Mouse (Mus musculus): ENCODE measurements around the gene Cbx1. TPM values are rescaled to one million over a fixed set of nuclear protein-coding genes. Genes with fewer than 3 reads are reported as not detected.
A peak's percentile ranks its signal among the peaks of the same experiment; 100 is the strongest.

Cbx1 gene
- 92.8 and 101 TPM in 2 replicates for polyA plus RNA-seq (2015; fragmentation: Nextera tagmentation; extraction: Ambion mirVana)

DNA sequence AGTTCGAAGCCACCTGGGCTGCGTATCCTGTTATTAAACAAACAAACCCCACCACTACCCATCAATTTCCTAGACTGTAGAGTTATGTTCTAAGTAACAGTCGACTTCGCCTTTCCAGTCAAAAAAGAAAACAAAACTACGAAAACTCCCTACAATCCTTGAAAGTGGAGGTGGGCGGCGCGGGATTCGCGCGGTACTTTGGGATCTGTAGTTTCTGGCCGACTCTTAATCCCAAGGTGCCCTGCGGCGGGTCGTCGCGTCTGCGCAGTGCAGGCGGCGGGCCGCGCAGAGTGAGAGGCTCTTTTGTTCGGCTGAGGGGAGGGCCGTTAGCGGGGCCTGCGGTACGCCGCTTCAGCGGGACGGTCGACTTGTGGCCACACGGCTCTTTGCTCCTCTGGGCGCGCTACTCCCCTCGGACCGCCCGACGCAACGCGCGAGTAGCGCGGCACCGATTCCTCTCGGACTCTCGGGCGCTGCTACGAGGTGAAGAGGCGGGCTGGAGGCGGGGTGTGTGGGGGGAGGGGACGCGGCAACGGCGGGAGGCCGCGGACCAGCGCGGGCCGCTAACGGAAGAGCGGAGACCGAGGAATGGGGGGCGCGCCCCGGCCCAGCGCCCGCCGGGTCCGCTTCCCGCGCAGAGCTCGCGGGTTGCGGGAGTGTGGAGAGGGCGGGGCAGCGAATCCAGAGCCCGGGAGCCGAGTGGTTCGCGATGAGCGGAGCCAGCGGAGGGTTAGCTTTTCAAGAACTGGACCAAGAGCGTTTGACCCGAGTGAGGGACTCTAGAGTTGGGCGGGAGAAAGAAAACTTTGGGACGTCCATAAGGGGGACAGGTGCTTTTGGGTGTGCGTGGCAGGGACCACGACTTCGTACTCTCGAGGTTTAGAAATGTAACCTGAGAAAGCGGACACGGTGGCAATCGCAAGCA is at the start of gene Cbx1:
Gene Cbx1, plus strand, starts transcription at position 257 of the 925 bp plus-strand sequence.
- Histone ChIP-seq H3K27ac (peak within 1 kb of the TSS; percentile 97), H3K36me3 (no peaks in the 10 kb centered on the region)
- WGBS = under 1% methylated on average over 92 of the region's 93 CpGs

GRCm38 (mm10) chr11:96740796-96741195 is 48.1 kb upstream of the Cbx1 start:
- no peaks in the 10 kb centered on the region for H3K36me3 ChIP-seq
- H3K4me1 ChIP-seq (replicated peaks) = peaks cover 27% of the 10 kb centered on the region
- H3K9ac ChIP-seq = no peak overlapping the region
- H3K27me3 ChIP-seq (replicated peaks) = peaks cover 11% of the 10 kb centered on the region; the same call in 1 of the 2 replicates
- 53% methylated on average over 12 of the region's 12 CpGs for WGBS
- H3K27ac ChIP-seq = no peak overlapping the region
- H3K9me3 ChIP-seq = no peaks in the 10 kb centered on the region
- H3K4me2 ChIP-seq (replicated peaks) = no peak overlapping the region
- no peak for ATAC-seq
- H3K4me3 ChIP-seq (replicated peaks) = no peak overlapping the region

More for the DNA sequence above, at the start of gene Cbx1:
- peaks cover 10% of the 10 kb centered on the region for H3K4me1 ChIP-seq (replicated peaks)
- no peaks in the 10 kb centered on the region for H3K9me3 ChIP-seq
- H3K4me2 ChIP-seq (replicated peaks) = peak within 1 kb of the TSS; percentile 66
- peak within 1 kb of the TSS; percentile 92 for H3K9ac ChIP-seq
- H3K27me3 ChIP-seq (replicated peaks) = no peaks in the 10 kb centered on the region
- ATAC-seq = peak; percentile 99
- peak within 1 kb of the TSS; percentile 97 for H3K4me3 ChIP-seq (replicated peaks)

DNA sequence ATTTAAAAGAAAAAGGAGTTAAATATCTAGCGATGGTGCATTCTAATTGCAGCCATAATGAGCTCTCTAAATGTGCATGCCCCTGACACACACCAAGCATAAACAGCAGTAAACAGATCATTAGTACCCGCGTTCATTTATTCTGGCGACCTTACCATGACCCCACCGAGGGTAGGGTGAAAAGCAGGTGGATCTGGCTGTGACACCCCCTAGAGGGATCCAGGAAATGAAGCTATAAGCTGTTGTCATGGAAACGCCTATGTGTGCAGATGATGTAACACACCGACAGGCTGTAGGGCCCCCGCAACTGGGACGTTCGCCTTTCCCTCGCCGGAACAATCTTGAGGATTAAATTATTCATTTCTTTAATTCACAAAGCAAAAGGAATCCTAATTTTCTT is 46.9 kb upstream of the Cbx1 start:
- no peaks in the 10 kb centered on the region for H3K9me3 ChIP-seq
- no peak overlapping the region for H3K4me3 ChIP-seq (replicated peaks)
- H3K36me3 ChIP-seq = no peaks in the 10 kb centered on the region
- WGBS = 19% methylated on average over 12 of the region's 12 CpGs
- ATAC-seq = no peak
- H3K4me1 ChIP-seq (replicated peaks) = peaks cover 20% of the 10 kb centered on the region
- peaks cover 5% of the 10 kb centered on the region; the same call in 1 of the 2 replicates for H3K27me3 ChIP-seq (replicated peaks)
- H3K27ac ChIP-seq = no peak overlapping the region
- H3K9ac ChIP-seq = no peak overlapping the region
- H3K4me2 ChIP-seq (replicated peaks) = 0 out of 2 replicates have a peak overlapping the region, but pooled peaks have one; percentile 2

- Histone ChIP-seq H3K27me3 (replicated peaks) (peaks cover 5% of the 10 kb centered on the region; the same call in 1 of the 2 replicates), H3K9me3 (no peaks in the 10 kb centered on the region), H3K4me3 (replicated peaks) (no peak overlapping the region), H3K27ac (no peak overlapping the region), H3K36me3 (no peaks in the 10 kb centered on the region), H3K4me1 (replicated peaks) (peaks cover 20% of the 10 kb centered on the region), H3K9ac (no peak overlapping the region), H3K4me2 (replicated peaks) (no peak overlapping the region; the same call in 1 of the 2 replicates)
- no peak for ATAC-seq
- WGBS = 23% methylated on average over 11 of the region's 11 CpGs
Observed at GRCm38 (mm10) chr11:96743000-96743399, 45.9 kb upstream of the Cbx1 start.

DNA sequence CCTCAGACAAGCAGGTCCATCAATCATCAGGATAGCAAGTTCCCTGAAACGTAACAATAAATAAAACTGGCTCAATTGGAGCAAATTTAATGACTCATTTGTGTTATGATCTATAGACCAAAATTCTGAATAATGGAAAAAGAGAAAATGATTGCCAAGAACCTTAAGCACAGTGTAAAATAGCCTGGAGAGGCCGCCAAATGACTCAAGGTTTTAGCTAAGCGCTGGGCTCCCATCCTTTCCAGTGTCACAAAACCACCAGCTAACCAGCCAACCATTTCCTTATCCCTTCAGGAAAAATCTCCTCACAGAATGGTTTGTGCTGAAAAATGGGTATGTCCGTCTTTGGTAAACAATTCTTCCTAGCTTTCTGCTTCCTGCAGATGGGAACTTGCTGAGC is 45.0 kb upstream of the Cbx1 start:
- WGBS = 65% methylated on average over 4 of the region's 4 CpGs

DNA sequence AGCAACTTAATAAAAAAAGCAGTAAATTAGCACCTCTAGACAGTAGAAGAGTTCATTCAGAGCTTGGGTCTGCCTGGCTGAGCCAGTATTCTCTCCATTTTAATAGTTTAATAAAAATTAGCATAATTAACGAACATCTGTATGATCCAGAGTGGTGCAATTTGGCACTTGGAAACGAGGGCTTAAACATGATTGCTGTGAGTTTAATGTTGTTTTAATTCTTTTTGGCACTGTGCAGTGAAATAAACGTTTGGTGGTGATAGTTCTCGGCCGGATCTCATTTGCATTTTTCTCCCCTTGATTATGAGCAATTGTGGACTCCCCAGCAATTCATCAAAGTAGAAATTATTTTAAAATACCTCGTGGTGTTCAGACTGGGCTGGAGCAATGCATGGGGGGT is 42.3 kb upstream of the Cbx1 start:
- ATAC-seq = no peak
- Histone ChIP-seq H3K4me2 (replicated peaks) (no peak overlapping the region), H3K36me3 (no peaks in the 10 kb centered on the region), H3K4me1 (replicated peaks) (peaks cover 13% of the 10 kb centered on the region), H3K9ac (no peak overlapping the region), H3K27me3 (replicated peaks) (no peaks in the 10 kb centered on the region), H3K27ac (no peak overlapping the region), H3K9me3 (no peaks in the 10 kb centered on the region), H3K4me3 (replicated peaks) (no peak overlapping the region)
- WGBS = 70% methylated on average over 6 of the region's 6 CpGs

More for the DNA sequence above, 45.0 kb upstream of the Cbx1 start:
- H3K27me3 ChIP-seq (replicated peaks) = peaks cover 5% of the 10 kb centered on the region; the same call in 1 of the 2 replicates
- no peak for ATAC-seq
- H3K4me2 ChIP-seq (replicated peaks) = no peak overlapping the region; the same call in 1 of the 2 replicates
- H3K9me3 ChIP-seq = no peaks in the 10 kb centered on the region
- H3K36me3 ChIP-seq = no peaks in the 10 kb centered on the region
- H3K27ac ChIP-seq = no peak overlapping the region
- peaks cover 16% of the 10 kb centered on the region for H3K4me1 ChIP-seq (replicated peaks)
- no peak overlapping the region for H3K9ac ChIP-seq
- no peak overlapping the region for H3K4me3 ChIP-seq (replicated peaks)

DNA sequence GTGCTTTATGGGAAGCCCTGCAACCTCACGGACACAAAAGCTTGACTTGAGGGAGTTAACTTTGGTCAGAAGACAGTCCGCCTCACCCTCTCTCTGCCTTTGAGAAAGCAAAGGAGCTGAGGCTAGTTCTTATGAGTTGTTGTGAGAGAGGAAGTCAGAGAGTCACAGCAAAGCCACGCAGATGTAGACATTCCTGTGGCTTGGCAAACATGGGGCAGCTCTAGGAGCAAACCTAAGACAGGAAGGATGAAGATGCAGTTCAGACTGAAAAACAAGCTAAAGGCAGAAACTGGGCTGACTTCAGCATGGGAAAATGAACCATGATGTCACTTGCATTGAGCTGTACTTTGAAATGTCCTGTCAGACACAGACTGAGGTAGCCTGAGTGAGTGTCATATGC is 41.4 kb upstream of the Cbx1 start:
- Histone ChIP-seq H3K27me3 (replicated peaks) (no peaks in the 10 kb centered on the region), H3K4me2 (replicated peaks) (no peak overlapping the region), H3K4me3 (replicated peaks) (no peak overlapping the region), H3K36me3 (no peaks in the 10 kb centered on the region), H3K9ac (no peak overlapping the region), H3K4me1 (replicated peaks) (peaks cover 6% of the 10 kb centered on the region), H3K27ac (no peak overlapping the region), H3K9me3 (no peaks in the 10 kb centered on the region)
- ATAC-seq = no peak
- 49% methylated on average over 3 of the region's 3 CpGs for WGBS

- Histone ChIP-seq H3K27me3 (replicated peaks) (no peaks in the 10 kb centered on the region), H3K36me3 (no peaks in the 10 kb centered on the region), H3K27ac (no peak overlapping the region), H3K4me3 (replicated peaks) (no peak overlapping the region), H3K4me1 (replicated peaks) (no peaks in the 10 kb centered on the region), H3K9me3 (no peaks in the 10 kb centered on the region), H3K9ac (no peak overlapping the region), H3K4me2 (replicated peaks) (no peak overlapping the region)
- ATAC-seq = no peak
- WGBS = 96% methylated on average over 2 of the region's 2 CpGs
Observed at GRCm38 (mm10) chr11:96755298-96755697, 33.6 kb upstream of the Cbx1 start.

DNA sequence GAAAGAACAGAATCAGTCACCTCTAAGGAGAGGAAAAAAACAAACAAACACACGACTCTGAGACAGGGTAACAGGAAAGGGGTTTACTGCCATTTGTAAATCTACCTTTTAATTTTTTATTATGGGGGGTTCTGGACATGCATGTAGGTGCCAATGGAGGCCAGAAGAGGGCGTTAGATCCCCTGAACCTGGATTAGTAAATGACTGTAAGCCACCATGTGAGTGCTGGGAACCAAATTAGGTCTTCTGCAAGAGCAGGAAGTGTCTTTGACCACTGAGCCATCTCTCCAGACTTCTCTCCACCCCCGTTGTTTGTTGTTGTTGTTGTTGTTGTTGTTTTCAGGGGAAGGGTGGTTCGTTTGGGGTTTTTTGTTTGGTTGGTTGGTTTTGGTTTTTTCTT is 31.5 kb upstream of the Cbx1 start:
- H3K36me3 ChIP-seq = no peaks in the 10 kb centered on the region
- no peaks in the 10 kb centered on the region for H3K9me3 ChIP-seq
- H3K27ac ChIP-seq = no peak overlapping the region
- no peaks in the 10 kb centered on the region for H3K27me3 ChIP-seq (replicated peaks)
- no peaks in the 10 kb centered on the region for H3K4me1 ChIP-seq (replicated peaks)
- WGBS = 48% methylated on average over 4 of the region's 4 CpGs
- ATAC-seq = no peak
- no peak overlapping the region for H3K9ac ChIP-seq
- H3K4me2 ChIP-seq (replicated peaks) = no peak overlapping the region
- no peak overlapping the region for H3K4me3 ChIP-seq (replicated peaks)

DNA sequence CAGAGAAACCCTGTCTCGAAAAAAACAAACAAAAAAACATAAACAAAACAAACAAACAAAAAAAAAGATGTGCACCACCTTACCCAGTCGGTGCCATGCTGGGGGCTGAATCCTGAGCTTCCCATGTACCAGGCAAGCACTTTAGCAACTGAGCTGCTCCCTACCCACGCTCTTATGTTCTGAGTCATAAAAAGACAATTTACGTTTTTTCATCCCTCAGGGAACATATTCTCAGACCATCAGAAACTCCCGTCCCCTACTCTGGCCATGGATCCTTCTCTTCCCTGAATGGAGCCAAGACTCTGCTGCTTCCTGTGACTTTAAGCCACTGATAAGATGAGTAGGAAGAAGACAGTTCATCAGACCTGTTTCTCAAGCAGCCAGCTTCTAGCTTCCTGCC is 30.5 kb upstream of the Cbx1 start:
- WGBS = 67% methylated on average over 5 of the region's 5 CpGs
- H3K4me3 ChIP-seq (replicated peaks) = no peak overlapping the region
- H3K27ac ChIP-seq = no peak overlapping the region
- ATAC-seq = no peak
- H3K9ac ChIP-seq = no peak overlapping the region
- H3K9me3 ChIP-seq = no peaks in the 10 kb centered on the region
- H3K4me2 ChIP-seq (replicated peaks) = no peak overlapping the region
- H3K27me3 ChIP-seq (replicated peaks) = no peaks in the 10 kb centered on the region
- H3K4me1 ChIP-seq (replicated peaks) = no peaks in the 10 kb centered on the region
- H3K36me3 ChIP-seq = no peaks in the 10 kb centered on the region

GRCm38 (mm10) chr11:96760042-96760441 is 28.9 kb upstream of the Cbx1 start:
- no peaks in the 10 kb centered on the region for H3K36me3 ChIP-seq
- H3K9me3 ChIP-seq = no peaks in the 10 kb centered on the region
- 43% methylated on average over 3 of the region's 3 CpGs for WGBS
- H3K27me3 ChIP-seq (replicated peaks) = no peaks in the 10 kb centered on the region
- H3K4me2 ChIP-seq (replicated peaks) = no peak overlapping the region
- no peaks in the 10 kb centered on the region for H3K4me1 ChIP-seq (replicated peaks)
- H3K4me3 ChIP-seq (replicated peaks) = no peak overlapping the region
- no peak overlapping the region for H3K9ac ChIP-seq
- 0 out of 2 replicates have a peak, but pooled peaks have one; percentile 28 for ATAC-seq
- no peak overlapping the region for H3K27ac ChIP-seq

GRCm38 (mm10) chr11:96761984-96762383 is 26.9 kb upstream of the Cbx1 start:
- 54% methylated on average over 7 of the region's 7 CpGs for WGBS
- no peak for ATAC-seq
- Histone ChIP-seq H3K27ac (no peak overlapping the region), H3K4me3 (replicated peaks) (no peak overlapping the region), H3K27me3 (replicated peaks) (no peaks in the 10 kb centered on the region), H3K9me3 (no peaks in the 10 kb centered on the region), H3K4me1 (replicated peaks) (peaks cover 7% of the 10 kb centered on the region; the same call in 1 of the 2 replicates), H3K36me3 (no peaks in the 10 kb centered on the region), H3K9ac (no peak overlapping the region), H3K4me2 (replicated peaks) (no peak overlapping the region)
